Mouse (Mus musculus) frontal cortex, adult 2 months (tissue): ENCODE results near the gene Hist1h2be. TPM values are rescaled to one million over a fixed set of nuclear protein-coding genes. Genes with fewer than 3 reads are reported as not detected.
"Not testable (repeated sequence)": the region's sequence is repeated elsewhere in the genome, so short reads cannot be mapped to it uniquely, and the experiment has no call there.

Experiments
- DNase-seq, 2 experiments: peaks; one replicate each; pipeline ENCODE4 v3.0.0; 2022; ENCODE audit warnings: low spot score in 1 of 2; ENCODE audit errors: extremely low spot score in 1 of 2
- polyA plus RNA-seq: library from polyadenylated mRNA; depleted of rRNA; stranded (reverse); fragments of >200 nt; gene quantifications from 2 replicates; pipeline ENCODE4 v1.2.3, GENCODE M21; 2012

Hist1h2be gene
- polyA plus RNA-seq, 1 experiment = 4.3 TPM

DNA sequence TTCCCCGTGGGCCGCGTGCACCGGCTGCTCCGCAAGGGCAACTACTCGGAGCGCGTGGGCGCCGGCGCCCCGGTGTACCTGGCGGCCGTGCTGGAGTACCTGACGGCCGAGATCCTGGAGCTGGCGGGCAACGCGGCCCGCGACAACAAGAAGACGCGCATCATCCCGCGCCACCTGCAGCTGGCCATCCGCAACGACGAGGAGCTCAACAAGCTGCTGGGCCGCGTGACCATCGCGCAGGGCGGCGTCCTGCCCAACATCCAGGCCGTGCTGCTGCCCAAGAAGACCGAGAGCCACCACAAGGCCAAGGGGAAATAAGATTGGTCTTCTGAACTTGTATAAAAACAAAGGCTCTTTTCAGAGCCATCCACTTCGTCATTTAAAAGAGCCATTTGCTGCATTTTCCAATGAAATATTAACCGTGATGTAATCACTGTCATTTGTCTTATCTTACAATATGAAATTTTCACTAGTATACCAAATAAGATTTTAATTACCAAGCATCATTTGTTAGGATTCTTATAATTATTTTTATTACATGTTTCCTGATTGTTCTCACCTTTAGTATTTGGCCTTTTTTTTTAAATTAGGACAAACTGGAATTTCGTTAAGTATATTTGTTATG lies 46.3 kb downstream of the Hist1h2be start:
- DNase-seq = not testable (repeated sequence)

DNA sequence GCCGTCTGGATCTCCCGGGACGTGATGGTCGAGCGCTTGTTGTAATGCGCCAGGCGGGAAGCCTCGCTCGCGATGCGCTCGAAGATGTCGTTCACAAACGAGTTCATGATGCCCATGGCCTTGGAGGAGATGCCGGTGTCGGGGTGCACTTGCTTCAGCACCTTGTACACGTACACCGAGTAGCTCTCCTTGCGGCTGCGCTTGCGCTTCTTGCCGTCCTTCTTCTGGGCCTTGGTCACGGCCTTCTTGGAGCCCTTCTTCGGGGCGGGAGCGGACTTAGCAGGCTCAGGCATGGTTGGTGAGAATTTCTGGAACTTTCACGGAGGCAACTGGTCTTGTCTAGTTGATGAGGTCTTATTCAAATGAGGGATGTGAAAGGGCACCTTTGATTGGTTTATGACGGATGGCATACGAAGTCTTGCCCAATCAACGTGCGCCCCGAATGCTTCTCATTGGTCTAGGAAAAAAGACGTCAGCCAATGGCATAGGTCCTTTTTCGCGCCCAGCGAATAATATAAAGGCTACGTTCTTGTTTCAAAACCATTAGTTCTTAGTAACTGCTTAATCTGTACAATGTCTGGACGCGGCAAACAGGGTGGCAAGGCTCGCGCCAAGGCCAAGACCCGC lies 46.9 kb downstream of the Hist1h2be start, which contains the start of the genes Hist1h2bf and Hist1h2ad:
TSS of gene Hist1h2bf (minus strand) at position 299 of the 627 bp plus-strand sequence.
TSS of gene Hist1h2ad (plus strand) at position 484 of the 627 bp plus-strand sequence.
- peak; percentile 98 for DNase-seq

DNA sequence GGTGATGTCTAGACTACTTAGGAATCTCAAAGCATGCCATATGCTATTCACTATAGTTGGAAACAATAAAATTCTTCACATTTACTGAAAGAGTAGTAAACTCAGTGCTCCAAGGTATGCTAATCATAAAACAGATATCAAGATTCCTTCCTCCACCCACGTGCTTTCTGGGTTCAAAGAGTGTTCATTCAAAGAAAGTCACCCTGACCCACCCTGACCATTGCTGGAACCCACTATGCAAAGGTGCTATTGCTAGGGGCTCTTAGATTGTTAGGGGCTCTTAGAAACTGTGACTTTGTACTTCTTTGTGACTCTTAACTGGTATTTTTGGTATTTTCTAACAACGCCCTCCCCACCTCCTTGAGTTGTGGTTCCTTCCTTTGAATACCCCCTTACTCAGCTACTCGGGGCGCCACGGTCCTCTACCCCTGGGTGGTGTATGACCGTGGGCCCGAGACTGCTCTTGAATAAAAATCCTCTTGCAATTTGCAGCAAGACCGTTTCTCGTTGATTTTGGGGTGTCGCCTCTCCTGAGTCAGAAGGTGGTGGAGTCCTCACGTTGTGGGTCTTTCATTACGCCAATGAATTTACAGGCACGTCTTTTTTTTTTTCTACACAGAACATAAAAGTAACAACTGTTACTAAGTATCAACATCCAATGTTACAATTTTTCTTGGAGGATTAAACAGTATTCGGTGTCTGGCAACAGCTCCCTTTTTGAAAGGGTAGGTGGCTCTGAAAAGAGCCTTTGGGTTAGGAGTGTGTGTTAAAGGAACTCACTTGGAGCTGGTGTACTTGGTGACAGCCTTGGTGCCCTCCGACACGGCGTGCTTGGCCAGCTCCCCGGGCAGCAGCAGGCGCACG lies 47.7 kb downstream of the Hist1h2be start:
- not testable (repeated sequence) for DNase-seq

DNA sequence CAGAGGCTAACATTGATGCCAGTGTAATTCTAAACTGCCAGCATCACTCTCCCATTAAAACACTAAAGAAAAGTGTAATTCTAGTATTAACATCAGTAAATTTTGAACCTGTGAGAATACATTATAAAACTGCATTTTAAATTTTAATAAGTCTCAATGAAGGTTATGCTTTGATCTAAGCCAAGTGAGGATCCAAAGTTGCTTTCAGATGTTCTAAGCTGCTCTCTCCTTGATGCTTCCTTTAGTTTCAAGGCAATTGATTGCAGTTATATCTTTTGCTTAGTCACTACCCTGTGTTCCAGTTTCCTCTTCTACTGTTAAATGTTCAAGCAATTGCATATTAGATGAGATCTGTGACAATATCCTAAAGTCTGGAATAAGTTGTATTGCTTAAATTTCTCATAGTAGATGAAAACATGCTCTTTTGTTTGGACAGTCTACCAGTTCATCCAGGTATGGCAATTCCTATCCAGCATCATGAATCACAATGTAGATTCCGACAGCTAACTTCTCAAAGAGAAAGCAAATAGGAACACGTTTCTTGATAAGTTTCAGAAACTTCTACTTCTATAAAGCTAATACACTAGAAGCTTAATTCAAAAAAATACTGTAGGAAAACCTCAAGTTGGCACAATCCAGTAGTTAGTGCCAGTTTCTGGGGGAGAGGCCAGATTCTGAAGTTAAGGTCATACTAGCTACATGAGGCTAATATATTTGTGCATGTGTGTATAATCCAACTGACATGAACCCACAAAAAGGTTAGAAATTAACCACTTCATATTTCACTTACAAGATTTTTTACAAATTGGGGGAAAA lies 48.5 kb downstream of the Hist1h2be start:
- no peak for DNase-seq

DNA sequence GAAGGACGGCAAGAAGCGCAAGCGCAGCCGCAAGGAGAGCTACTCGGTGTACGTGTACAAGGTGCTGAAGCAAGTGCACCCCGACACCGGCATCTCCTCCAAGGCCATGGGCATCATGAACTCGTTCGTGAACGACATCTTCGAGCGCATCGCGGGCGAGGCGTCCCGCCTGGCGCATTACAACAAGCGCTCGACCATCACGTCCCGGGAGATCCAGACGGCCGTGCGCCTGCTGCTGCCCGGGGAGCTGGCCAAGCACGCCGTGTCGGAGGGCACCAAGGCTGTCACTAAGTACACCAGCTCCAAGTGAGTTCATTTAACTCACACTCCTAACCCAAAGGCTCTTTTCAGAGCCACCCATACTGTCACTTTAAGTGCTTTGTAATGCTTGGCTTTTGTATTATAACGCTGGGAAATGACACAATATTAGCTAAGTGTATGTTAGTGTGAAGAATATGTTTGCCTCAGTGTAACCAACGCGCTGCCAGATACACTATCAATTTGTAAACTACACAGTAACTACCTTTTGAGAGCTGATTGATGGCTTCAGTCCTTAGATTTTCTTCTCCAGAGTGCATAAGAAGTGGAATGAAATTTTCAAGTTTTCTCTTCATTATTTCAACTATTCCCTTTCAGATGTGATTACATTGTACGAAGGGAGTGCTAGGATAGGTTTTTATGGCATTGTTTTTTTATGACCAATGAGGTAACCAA lies 49.3 kb downstream of the Hist1h2be start:
- DNase-seq = not testable (repeated sequence)

DNA sequence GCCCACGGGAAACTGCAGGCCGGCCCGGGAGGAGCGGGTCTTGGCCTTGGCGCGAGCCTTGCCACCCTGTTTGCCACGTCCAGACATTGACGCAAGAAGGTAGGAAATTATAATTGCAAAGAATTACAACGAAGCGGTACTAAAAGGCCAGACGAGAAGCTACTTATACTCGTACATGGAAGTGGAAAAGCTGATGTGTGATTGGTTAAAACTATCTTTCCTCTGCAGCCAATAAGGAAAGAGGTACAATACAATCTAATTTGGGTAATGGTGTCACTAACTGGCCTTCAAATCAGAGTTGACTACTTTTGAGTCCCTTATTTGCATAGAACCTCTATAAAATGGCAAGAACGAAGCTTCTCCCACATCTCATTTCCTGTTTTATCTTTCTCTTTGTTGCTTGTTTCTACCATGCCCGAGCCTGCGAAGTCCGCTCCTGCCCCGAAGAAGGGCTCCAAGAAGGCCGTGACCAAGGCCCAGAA lies 49.9 kb downstream of the Hist1h2be start, which contains the start of the genes Hist1h2ae and Hist1h2bg:
TSS of gene Hist1h2ae (minus strand) at position 199 of the 482 bp plus-strand sequence.
TSS of gene Hist1h2bg (plus strand) at position 375 of the 482 bp plus-strand sequence.
- peak; percentile 83 to 93 for DNase-seq

DNA sequence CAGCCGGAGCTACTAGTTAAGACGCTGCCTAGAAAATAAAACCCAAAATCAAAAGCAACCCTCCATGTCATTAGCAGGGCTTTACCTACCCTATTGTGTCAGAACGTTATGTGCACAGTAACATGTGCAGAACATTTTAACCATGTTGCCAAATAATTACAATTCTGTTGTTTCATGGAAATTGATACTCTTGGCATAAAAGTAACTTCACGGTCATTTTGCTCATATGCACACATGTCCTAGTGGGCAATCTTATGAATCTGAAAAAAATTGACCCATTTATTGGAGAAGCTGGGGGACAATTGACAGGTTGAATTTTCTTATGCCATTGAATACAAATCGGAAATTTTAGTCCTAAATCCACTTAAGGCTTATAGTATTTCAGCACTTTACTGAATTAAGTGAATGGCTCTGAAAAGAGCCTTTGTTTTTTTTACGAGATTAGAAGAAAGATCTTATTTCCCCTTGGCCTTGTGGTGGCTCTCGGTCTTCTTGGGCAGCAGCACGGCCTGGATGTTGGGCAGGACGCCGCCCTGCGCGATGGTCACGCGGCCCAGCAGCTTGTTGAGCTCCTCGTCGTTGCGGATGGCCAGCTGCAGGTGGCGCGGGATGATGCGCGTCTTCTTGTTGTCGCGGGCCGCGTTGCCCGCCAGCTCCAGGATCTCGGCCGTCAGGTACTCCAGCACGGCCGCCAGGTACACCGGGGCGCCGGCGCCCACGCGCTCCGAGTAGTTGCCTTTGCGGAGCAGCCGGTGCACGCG lies 50.5 kb downstream of the Hist1h2be start:
- DNase-seq = not testable (repeated sequence)

DNA sequence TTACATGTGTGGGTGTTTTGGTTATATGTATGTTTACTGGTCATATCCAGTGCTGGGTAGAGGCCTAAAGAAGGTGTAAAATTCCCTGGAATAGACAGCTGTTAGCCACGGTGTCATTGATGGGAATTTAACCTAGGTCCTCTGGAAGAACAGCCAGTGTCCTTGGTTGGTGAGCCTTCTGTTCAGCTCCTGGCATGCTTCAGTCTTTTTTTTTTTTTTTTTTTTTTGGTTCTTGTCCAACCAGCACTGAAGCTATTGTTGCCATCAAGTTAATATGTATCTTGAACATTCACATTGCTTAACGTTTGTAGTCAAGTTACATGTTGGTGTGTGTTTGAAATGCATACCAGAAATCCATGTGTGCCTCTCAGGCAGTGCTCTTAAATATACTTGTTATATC lies 56.4 kb downstream of the Hist1h2be start:
- DNase-seq = no peak

DNA sequence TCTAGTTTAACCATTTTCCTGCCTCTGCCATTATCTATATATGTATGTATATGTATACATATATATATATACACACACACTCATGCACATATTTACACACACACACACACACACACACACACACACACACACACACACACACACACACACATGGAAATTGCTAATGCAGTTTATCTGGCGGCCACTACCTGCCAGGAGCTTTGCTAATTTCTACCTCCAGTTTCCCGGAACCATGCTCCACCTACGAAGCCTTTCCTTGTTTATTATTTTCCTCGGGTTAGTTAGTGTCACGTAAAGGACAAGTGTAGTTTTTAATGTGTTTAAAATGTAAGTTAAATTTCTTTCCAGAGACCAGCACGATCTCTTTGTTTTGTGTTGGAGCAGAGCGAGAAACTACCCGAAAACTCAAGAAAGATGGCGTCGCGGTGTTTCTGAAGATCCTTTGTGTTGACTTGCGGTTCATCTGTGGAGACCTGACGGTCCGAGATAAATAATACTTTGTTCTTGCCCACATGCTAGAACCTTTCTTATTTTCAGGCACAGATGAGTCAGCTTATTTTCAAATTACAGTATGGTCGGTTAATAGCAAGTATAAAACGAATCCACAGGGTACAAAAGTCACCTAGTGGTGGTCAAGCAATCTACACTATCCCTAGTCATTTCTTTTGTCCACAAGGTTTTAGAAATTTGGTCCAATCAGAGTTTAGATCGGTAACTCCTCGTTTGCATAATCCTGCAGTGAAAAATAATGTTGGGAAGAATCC lies 58.0 kb downstream of the Hist1h2be start:
- DNase-seq = peak in 1 of 2 experiments; percentile 74

DNA sequence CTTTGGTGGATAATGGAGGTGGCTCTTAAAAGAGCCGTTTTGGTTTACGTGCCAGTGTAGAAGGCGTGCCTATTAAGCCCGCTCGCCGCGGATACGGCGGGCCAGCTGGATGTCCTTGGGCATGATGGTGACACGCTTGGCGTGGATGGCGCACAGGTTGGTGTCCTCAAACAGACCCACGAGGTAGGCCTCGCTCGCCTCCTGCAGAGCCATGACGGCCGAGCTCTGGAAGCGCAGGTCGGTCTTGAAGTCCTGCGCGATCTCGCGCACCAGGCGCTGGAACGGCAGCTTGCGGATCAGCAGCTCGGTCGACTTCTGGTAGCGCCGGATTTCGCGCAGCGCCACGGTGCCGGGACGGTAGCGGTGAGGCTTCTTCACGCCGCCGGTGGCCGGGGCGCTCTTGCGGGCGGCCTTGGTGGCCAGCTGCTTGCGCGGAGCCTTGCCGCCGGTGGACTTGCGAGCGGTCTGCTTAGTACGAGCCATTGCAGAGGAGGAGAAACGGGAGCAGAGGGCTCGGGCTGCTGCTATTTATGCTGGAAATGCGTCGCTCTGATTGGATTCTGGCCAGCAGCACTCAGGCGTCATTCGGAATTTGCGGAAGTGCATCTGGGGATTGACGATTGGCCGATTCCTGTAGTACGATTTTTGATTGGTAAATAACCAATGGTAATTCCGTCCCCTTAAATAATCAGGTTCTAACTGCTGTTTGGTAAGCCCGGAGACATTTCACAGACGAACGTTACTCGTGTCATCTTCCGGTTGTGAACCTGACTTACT lies 58.9 kb downstream of the Hist1h2be start, which contains the start of gene Hist1h3e:
TSS of gene Hist1h3e (minus strand) at position 487 of the 777 bp plus-strand sequence.
- DNase-seq = peak; percentile 94 to 98

DNA sequence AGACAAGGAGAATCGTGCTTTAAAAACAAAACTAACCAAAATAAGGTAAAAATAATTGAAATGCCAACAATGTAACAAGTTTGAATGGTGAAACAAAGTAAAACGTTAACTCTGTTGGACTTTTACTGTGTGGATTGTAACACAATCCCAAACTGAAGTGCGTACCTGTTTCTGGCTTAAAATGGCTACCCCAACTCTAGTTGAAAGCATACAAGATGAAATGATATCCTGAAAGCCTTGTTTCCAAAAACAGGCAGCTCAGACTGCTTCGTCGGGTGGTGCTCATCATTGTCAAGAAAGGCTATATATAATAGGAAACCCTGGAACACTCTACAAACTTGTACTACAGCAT lies 59.4 kb downstream of the Hist1h2be start:
- not testable (repeated sequence) for DNase-seq

DNA sequence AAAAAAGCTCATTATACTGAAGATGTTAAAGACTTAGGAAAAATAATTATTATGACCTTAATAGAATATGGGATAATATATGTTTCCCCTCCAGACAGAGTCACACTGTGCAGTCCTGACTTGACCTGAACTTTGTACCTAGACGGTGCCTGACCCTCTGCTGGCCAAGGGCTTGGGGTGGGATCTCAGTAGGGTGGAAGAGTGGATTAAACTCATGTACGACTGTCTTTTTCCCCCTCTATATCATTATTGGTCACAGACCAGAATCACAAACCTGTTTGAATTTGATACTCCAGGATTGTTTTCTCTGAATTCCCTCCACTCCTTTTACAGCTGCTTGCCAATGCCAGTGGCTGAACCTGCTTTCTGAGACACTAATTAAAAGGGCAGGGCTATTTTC lies 60.2 kb downstream of the Hist1h2be start:
- not testable (repeated sequence) for DNase-seq

DNA sequence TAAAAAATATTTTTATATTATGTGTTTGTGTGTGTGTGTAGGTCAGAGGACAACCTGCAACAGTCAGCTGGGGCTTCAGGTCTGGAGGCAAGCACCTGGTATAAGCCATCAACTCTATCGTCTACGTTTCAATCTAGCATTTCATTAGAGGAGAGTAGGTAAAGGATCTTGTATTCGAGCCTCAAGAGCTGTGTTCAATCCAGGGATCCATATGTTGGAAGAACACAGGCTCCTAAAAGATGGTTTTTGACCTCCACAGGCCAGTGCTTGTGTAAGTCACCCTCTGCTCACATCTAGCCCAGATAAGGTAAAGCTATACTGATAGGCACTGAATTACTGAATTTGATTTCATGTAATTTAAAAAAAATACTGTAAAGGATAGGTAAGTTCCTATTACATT lies 64.0 kb downstream of the Hist1h2be start:
- DNase-seq = no peak

DNA sequence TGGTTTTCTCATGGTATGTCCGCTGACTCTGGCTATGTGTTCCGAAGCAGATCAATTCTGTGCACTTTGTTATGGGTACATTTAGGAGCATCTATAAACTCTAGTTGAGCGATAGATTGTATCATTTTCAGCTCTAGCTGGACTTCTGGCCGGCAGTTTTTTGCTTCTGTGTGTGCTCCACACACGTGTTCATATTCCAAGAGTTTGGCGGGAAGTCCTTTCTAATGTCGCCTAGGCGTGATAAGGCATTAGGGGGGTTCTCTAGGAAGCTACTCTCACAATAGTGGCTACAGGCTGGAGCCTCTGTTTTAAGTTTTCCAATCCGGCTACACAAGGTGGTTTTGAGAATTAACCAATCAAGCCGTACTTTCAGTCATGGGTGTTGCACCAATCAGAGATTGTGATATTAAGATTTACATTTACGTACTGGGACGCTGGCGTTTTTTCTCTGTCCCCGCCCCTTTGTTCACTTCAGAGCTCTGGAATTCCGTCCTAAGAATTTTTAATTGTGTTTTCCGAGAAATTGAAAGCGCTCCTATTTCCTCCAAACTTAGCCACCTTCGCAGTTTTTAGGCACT lies 65.0 kb downstream of the Hist1h2be start:
- DNase-seq = peak; percentile 82 to 90

DNA sequence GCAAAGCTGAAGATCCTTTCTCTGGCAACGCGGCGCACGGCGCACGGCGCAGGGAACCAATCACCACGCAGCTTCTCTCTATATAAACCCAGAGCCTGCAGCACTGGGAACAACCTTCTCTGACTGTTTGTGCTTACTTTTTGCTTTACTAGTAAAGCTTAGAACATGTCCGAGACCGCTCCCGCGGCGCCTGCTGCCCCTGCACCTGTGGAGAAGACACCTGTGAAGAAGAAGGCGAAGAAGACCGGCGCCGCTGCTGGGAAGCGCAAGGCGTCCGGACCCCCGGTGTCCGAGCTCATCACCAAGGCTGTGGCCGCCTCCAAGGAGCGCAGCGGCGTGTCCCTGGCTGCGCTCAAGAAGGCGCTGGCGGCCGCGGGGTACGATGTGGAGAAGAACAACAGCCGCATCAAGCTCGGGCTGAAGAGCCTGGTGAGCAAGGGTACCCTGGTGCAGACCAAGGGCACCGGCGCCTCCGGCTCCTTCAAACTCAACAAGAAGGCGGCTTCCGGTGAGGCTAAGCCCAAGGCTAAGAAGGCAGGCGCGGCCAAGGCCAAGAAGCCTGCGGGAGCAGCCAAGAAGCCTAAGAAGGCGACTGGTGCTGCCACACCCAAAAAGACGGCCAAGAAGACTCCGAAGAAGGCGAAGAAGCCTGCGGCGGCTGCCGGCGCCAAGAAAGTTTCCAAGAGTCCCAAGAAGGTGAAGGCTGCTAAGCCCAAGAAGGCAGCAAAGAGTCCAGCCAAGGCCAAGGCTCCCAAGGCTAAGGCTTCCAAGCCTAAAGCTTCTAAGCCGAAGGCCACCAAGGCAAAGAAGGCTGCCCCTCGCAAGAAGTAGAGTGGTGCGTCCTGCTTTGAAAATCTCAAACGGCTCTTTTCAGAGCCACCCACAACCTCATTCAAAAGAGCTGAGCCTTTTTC lies 65.7 kb downstream of the Hist1h2be start:
- peak; percentile 69 to 88 for DNase-seq

DNA sequence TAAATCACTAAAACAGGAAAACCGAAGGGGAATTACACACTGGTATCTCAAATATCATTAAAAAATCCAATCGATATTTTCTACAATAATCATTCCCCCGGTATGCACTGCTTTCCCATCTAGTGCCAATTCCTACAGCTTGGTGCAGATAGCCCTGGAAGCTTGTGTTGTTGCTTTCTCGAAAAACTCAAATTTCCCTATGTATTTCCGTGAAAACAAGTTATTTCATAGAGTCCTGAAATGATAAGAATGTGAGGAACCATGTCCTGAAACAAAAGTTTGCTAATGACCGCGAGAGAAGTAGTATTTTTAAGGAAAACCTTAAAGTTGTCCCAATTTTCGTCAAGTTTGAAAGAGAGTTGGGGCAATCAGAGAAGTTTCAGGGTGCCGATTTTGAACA lies 66.5 kb downstream of the Hist1h2be start:
- DNase-seq = no peak
